Mouse (Mus musculus): ENCODE measurements around the gene Fut2.

Gene Fut2

GRCm38 (mm10) chr7:45702809-45703520, 36.8 kb upstream of the Fut2 start:
- DNase-seq (ENCODE audit: low read depth, low spot score) = no peak

GRCm38 (mm10) chr7:45702316-45702715, 36.1 kb upstream of the Fut2 start:
- DNase-seq (ENCODE audit: low read depth, low spot score) = no peak

DNA sequence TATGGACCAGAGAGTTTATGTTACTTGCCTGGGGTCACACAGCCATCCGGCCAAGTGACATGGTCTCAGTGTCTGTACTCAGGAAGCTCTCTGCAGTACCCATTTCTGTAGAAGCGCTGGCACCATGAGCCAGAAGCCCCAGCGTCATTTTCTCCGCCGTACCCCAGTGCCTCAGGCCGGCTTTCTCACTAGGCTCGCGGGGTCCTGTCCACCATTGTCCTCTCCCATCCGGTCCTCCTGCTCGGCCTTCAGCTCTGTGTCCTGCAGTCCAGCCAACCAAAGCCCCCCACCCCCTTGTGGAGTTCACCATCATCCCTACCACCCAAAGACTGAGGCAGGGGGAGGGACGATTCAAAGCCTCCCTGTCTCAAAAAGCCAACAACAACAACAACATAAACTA, 35.4 kb upstream of the Fut2 start:
- DNase-seq (ENCODE audit: low read depth, low spot score) = no peak

GRCm38 (mm10) chr7:45701072-45701471, 34.9 kb upstream of the Fut2 start:
- no peak for DNase-seq (ENCODE audit: low read depth, low spot score)

DNA sequence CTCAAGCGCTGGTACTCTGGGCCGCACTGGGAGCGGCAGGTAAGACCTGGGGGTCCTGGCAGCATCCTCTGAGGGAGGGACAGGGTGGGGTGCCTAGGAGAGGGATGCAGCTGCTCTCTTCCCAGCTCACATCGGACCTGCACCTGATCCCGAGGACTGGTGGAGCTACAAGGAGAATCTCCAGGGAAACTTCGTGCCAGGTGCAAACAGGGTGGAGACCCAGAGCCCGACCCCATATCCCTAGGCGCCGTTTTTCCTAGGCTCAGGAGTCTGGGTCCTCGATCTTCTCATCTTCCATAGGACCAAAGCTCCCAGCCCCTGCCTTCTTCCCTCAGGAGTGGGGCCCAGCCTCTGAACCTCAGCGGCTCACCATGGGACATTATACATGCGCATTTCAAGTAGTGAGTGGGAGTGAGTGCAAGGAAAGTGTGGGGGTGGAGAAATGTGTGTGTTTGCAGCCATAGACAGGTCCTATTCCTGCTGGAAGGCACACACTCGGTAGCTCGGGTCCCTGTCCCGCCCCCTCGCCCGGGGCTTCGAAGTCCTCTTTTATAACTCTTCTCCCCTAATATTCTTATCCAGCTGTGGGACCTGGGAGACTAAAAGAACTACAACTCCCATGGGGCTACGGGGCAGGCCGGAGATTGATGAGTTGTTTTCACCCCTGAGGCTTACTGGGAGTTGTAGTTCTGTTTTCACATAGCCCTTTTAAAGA, 34.3 kb upstream of the Fut2 start:
- DNase-seq (ENCODE audit: low read depth, low spot score) = no peak

- DNase-seq (ENCODE audit: low read depth, low spot score) = no peak
These were observed 33.4 kb upstream of the Fut2 start, which contains the start of gene Car11 for GRCm38 (mm10) chr7:45699523-45700141. TSS of gene Car11 (plus strand) at chr7:45699843.

DNA sequence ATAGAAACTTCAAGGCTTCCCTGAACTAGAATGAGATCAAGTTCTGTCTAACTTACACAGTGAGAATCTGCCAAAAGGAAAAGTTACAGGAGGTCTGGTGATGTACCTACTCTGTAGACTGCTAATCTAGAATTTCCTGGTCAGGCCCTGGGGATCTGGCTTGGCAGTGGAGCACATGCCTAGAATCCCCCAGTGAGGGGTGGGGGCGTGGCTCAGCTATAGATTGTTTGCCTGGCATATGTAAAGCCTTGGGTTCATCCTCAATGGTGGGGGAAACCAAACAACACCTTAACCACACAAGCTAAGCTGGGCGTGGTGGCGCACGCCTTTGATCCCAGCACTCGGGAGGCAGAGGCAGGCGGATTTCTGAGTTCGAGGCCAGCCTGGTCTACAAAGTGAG, 31.7 kb upstream of the Fut2 start:
- no peak for DNase-seq (ENCODE audit: low read depth, low spot score)

DNA sequence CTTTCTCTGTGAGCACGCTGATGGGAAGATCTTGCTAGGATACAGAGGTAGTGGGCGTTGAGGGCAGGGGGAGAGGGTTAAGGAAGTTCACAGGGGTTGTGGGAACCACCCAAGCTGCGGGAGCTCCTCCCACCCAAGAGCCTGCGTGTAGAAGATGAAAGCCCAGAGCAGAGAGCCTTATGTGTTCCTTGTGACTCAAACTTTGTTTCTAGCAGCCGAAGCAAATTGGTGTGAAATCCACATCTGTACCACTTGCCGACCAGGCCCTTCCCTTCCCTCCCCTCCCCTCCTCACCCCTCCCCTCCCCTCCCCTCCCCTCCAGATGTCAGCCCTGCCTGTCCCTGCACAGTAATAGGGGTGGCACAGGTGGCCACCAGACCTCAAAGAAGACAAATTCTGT, 28.9 kb upstream of the Fut2 start:
- no peak for DNase-seq (ENCODE audit: low read depth, low spot score)

- no peak for DNase-seq (ENCODE audit: low read depth, low spot score)
These were observed 27.9 kb upstream of the Fut2 start, which contains the start of gene Sec1 for GRCm38 (mm10) chr7:45693921-45694591. TSS of gene Sec1 (minus strand) at chr7:45694402.

- no peak for DNase-seq (ENCODE audit: low read depth, low spot score)
These were observed 26.2 kb upstream of the Fut2 start for GRCm38 (mm10) chr7:45692364-45692763.

GRCm38 (mm10) chr7:45689800-45690199, 23.6 kb upstream of the Fut2 start:
- DNase-seq (ENCODE audit: low read depth, low spot score) = no peak

- DNase-seq (ENCODE audit: low read depth, low spot score) = no peak
These were observed 22.9 kb upstream of the Fut2 start for GRCm38 (mm10) chr7:45689099-45689498.

DNA sequence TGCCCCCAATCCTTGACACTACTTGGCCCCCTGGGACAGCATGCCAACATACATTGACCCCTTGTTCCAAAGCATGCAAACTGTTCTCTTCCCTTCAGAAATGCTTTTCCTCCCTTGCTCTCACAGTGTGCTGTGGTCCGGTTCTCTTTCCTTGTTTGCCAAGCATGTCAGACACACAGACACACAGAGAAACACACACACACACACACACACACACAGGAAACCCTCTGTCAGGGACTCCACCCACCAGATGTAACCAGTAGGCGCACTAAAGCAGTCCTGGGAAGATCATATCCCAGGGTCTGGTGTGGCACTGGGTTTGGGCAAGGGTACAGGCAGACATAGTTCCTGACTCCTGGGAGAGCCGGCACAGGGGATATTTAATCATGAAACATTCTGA, 20.6 kb upstream of the Fut2 start:
- no peak for DNase-seq (ENCODE audit: low read depth, low spot score)

GRCm38 (mm10) chr7:45685811-45686210, 19.6 kb upstream of the Fut2 start:
- DNase-seq (ENCODE audit: low read depth, low spot score) = no peak

DNA sequence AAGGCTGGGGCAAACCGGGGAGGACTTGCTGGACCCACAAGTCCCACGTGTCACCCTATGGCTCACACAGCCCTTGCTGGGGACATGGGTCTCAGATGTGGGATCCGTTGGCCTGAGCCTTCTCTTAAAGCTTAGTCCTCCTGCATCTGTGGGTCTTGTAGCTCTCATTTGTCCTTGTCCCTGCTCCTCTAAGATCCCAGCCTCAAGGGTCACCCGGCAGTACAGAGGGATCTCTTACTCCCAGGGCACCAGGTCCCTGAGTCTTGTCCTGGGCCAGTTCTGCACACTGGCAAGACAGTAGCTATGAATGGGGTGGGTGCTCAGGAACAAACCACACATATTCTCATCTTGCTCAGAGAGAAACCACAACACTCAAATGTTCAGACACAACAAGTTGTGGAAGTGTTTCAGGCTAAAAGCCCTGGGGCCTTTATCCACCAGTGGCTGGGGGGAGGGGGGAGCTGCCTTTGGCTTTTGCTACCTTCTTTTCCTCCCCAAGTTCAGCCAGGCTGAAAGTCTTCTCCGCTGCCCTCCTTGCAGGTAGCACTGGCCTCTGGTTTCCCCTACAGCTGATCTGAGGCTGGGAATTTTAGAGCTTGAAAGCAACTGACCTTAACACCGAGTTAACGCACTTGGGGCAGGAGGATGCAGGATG, 17.3 kb upstream of the Fut2 start, which contains the start of gene Ntn5:
Gene Ntn5 (plus strand): TSS at position 627 of the 655 bp plus-strand sequence.
- no peak for DNase-seq (ENCODE audit: low read depth, low spot score)

DNA sequence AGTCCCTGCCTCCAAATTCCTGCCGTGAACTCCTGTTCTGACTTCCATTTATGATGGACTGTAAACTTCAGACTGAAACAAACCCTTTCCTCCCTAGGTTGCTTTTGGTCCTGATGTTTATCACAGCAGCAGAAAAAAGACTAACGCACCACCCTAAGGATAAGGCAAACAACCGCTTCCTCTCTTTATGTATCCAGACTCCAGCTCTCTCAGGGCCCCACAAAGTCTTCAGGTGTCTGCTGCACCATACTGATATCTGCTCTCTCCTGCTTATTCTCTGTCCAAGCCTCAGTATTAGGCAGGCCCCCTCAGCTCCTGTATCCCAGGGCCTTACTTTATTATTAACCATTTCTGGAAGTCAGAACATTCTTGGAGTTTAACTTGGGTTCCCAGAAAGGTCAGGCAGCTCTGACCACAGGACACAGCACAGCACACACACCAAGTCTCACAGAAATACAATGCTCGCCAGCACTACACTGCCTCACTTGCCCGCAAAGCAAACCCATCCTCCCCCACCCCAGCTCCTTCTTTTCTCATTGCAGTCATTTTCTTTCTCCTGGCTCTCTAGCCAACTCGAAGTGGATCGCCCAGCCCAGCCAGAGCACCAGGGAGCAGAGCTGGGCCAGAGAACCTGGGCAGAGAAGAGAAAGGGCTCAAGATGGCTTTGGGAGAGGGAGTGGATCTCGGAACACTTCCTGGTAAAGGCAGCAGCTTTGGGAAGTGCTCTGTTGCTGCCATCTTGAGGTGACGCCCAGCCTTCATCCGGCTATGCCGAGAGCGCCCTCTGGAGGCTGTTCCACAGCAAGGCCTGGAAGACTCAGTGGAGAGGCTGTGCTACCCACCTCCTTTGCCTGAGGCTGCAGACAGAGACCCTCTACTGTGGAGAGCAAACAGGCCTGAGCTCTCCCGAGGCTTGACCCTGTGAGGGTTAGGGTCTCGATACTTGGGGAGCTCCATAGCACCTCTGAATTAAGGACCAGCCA, 16.2 kb upstream of the Fut2 start:
- peak; percentile 89 for DNase-seq (ENCODE audit: low read depth, low spot score)

- DNase-seq (ENCODE audit: low read depth, low spot score) = no peak
These were observed 15.0 kb upstream of the Fut2 start for GRCm38 (mm10) chr7:45681046-45681736.

- no peak for DNase-seq (ENCODE audit: low read depth, low spot score)
These were observed 13.9 kb upstream of the Fut2 start for GRCm38 (mm10) chr7:45679966-45680621.

DNA sequence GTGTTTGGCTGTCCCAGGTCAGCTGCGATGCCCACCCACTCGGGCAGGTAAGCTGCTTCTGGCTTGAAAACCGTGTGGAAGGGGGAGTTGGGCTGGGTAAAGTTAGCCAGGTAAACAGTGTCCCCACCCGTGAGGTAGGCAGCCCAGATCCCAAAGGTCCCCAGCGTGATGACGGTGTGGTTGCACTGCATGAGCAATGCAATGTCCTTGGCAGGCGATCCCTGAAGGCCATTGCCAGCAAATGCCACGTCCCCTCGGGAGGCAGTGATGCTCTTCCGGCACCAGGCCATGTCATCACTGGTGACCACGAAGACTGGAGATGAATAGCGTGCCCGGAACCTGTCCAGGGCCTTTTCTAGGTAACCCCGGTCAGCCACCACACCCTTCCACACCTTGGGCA, 12.3 kb upstream of the Fut2 start:
- DNase-seq (ENCODE audit: low read depth, low spot score) = no peak
